Mouse (Mus musculus): ENCODE results near the gene Coro2b.

Gene Coro2b

GRCm38 (mm10) chr9:62432261-62433060 lies 104.4 kb downstream of the Coro2b start:
- peak; percentile 40 for DNase-seq

- DNase-seq: peak; percentile 60
Observed at GRCm38 (mm10) chr9:62430741-62431140, 106.1 kb downstream of the Coro2b start.

GRCm38 (mm10) chr9:62427010-62427409 lies 109.8 kb downstream of the Coro2b start:
- DNase-seq: peak; percentile 33

GRCm38 (mm10) chr9:62426531-62426930 lies 110.3 kb downstream of the Coro2b start:
- DNase-seq: no peak

GRCm38 (mm10) chr9:62426021-62426420 lies 110.8 kb downstream of the Coro2b start:
- peak; percentile 22 for DNase-seq

- DNase-seq: no peak
Observed at GRCm38 (mm10) chr9:62425265-62425664, 111.6 kb downstream of the Coro2b start.

- DNase-seq: peak; percentile 23
Observed at GRCm38 (mm10) chr9:62423871-62424270, 113.0 kb downstream of the Coro2b start.

GRCm38 (mm10) chr9:62422926-62423325 lies 113.9 kb downstream of the Coro2b start:
- DNase-seq: no peak

GRCm38 (mm10) chr9:62421911-62422310 lies 114.9 kb downstream of the Coro2b start:
- peak; percentile 32 for DNase-seq

GRCm38 (mm10) chr9:62421027-62421426 lies 115.8 kb downstream of the Coro2b start:
- peak; percentile 84 for DNase-seq

GRCm38 (mm10) chr9:62420261-62420917 lies 116.5 kb downstream of the Coro2b start:
- DNase-seq: peak; percentile 72

GRCm38 (mm10) chr9:62418742-62419141 lies 118.1 kb downstream of the Coro2b start:
- DNase-seq: peak; percentile 32

GRCm38 (mm10) chr9:62407357-62408146 lies 129.3 kb downstream of the Coro2b start:
- DNase-seq: no peak

- DNase-seq: no peak
Observed at GRCm38 (mm10) chr9:62406423-62407013, 130.3 kb downstream of the Coro2b start.

GRCm38 (mm10) chr9:62401589-62401988 lies 135.3 kb downstream of the Coro2b start:
- no peak for DNase-seq

- no peak for DNase-seq
Observed at GRCm38 (mm10) chr9:62400531-62401170, 136.2 kb downstream of the Coro2b start.

GRCm38 (mm10) chr9:62394163-62394562 lies 142.7 kb downstream of the Coro2b start:
- no peak for DNase-seq

- no peak for DNase-seq
Observed at GRCm38 (mm10) chr9:62393531-62393930, 143.3 kb downstream of the Coro2b start.

GRCm38 (mm10) chr9:62389735-62390134 lies 147.1 kb downstream of the Coro2b start:
- no peak for DNase-seq

- DNase-seq: no peak
Observed at GRCm38 (mm10) chr9:62385727-62386518, 150.9 kb downstream of the Coro2b start.

- no peak for DNase-seq
Observed at GRCm38 (mm10) chr9:62385062-62385461, 151.8 kb downstream of the Coro2b start.

All from cerebellum, adult 11-12 months (tissue).